Mouse (Mus musculus) lung, adult 2 months (tissue): ENCODE results near the gene Pde4d. TPM values are rescaled to one million over a fixed set of nuclear protein-coding genes. Genes with fewer than 3 reads are reported as not detected.

Experiments used
- DNase-seq: peaks from one replicate; pipeline ENCODE4 v3.0.0; 2022
- H3K4me1 ChIP-seq: fragments of 200-500 bp; 2 replicates; pipeline ENCODE4 v1.6.1; 2011; ENCODE audit warnings: low read length; ENCODE audit not compliant: control insufficient read depth, insufficient read depth
- H3K4me3 ChIP-seq: fragments of 200-500 bp; replicated peaks from 2 replicates; pipeline ENCODE3; 2011; ENCODE audit warnings: low read depth, mild to moderate bottlenecking, control low read depth, low read length; ENCODE audit errors: extremely low read depth
- CTCF ChIP-seq: fragments of 200-500 bp; IDR thresholded peaks from 2 replicates; pipeline ENCODE4 v1.5.1; 2011; ENCODE audit warnings: mild to moderate bottlenecking, low read length, control low read depth; ENCODE audit not compliant: insufficient read depth
- POLR2A ChIP-seq: fragments of 200-500 bp; IDR thresholded peaks from 2 replicates; pipeline ENCODE4 v1.6.1; 2011; ENCODE audit warnings: low read depth, mild to moderate bottlenecking, control low read depth, low read length, borderline replicate concordance; ENCODE audit errors: extremely low read depth
- WGBS: fragments of 180-500 bp; shearing (Covaris S2); methylation state at CpG from one replicate; pipeline ENCODE4 v1.1.7; 2018; 5-methylcytosine and 5-hydroxymethylcytosine counted together
- polyA plus RNA-seq: library from polyadenylated mRNA; depleted of rRNA; stranded (reverse); fragments of >200 nt; gene quantifications from 2 replicates; pipeline ENCODE4 v1.2.3, GENCODE M21; 2012

Gene Pde4d
- polyA plus RNA-seq, 1 experiment, result 20.0 TPM

- TF ChIP-seq CTCF (no peak), POLR2A (no peak)
- Histone ChIP-seq H3K4me1 (no peaks in the 10 kb centered on the region; the same call in 1 of the 2 replicates), H3K4me3 (no peak overlapping the region)
- DNase-seq, result no peak
- WGBS, result 59% methylated on average over 7 of the region's 7 CpGs
Observed at GRCm38 (mm10) chr13:109047126-109047525, 597.4 kb downstream of the Pde4d start.

DNA sequence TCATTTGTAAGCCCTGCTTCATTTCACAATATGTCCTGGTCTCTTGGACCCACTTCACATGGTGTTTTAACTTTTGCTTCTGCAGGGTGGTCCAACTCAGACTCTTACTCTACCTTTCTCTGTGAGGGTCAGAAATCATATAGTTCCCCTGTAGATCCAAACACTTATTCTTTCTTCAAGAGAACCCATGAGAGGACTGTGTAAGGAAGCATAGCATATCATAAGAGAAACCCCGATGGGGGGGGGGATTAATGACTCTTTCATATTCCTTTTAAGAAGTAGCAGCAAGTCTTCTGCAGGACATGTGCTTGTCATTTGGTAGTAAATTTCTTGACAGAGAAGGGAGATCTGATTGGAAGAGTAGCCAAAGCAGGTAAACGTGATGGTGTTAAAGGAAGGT lies 603.1 kb downstream of the Pde4d start:
- no peak for DNase-seq
- TF ChIP-seq CTCF (no peak), POLR2A (no peak)
- Histone ChIP-seq H3K4me3 (no peak overlapping the region), H3K4me1 (no peaks in the 10 kb centered on the region; the same call in 1 of the 2 replicates)
- WGBS, result 74% methylated on average over 2 of the region's 2 CpGs

DNA sequence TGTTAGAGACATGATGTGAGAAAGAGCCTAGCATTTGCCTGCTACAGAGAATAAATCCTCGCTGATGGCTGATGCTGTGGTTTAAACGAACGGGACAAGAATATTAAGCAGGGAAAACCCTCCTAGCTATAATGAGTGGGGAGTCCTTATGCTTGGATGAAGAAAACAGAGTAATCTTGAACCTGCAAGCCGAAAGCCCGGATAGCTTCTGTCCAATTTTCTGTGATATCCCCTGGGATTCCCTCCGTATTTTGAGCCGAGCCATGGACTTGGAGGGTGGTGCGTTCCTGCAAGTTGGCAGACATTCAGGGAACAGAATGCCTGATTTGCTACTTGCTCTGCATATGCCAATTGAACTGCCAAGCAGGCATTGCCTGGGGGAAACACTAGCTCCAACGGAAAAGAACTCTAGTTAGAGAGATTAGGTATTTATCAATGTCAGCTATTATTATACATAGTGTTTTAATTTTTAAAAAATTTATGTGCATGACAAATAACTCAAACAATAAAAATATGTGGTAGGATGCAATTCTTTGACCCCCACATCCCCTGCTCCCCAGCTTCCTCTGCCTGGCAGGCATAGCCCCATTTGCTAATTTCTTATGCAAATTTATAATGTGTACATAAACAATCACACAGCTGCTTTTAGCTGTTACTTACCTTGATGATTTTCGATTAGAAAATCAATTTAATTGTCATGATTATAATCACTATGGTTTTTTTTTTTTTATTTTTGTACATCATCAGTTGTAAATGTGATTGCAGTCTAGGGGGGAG lies 603.7 kb downstream of the Pde4d start:
- no peak for TF ChIP-seq POLR2A
- no peak for TF ChIP-seq CTCF
- Histone ChIP-seq H3K4me3 (no peak overlapping the region), H3K4me1 (no peaks in the 10 kb centered on the region; the same call in 1 of the 2 replicates)
- 64% methylated on average over 10 of the region's 10 CpGs for WGBS
- DNase-seq, result no peak

GRCm38 (mm10) chr13:109058045-109058444 lies 608.3 kb downstream of the Pde4d start:
- no peak for TF ChIP-seq CTCF
- TF ChIP-seq POLR2A, result no peak
- no peak for DNase-seq
- H3K4me3 ChIP-seq, result no peak overlapping the region
- 40% methylated on average over 4 of the region's 4 CpGs for WGBS
- H3K4me1 ChIP-seq, result no peaks in the 10 kb centered on the region

GRCm38 (mm10) chr13:109066581-109067159 lies 616.9 kb downstream of the Pde4d start:
- DNase-seq, result no peak
- H3K4me1 ChIP-seq, result no peaks in the 10 kb centered on the region
- no peak for TF ChIP-seq CTCF
- TF ChIP-seq POLR2A, result no peak
- 63% methylated on average over 4 of the region's 4 CpGs for WGBS
- H3K4me3 ChIP-seq, result no peak overlapping the region

DNA sequence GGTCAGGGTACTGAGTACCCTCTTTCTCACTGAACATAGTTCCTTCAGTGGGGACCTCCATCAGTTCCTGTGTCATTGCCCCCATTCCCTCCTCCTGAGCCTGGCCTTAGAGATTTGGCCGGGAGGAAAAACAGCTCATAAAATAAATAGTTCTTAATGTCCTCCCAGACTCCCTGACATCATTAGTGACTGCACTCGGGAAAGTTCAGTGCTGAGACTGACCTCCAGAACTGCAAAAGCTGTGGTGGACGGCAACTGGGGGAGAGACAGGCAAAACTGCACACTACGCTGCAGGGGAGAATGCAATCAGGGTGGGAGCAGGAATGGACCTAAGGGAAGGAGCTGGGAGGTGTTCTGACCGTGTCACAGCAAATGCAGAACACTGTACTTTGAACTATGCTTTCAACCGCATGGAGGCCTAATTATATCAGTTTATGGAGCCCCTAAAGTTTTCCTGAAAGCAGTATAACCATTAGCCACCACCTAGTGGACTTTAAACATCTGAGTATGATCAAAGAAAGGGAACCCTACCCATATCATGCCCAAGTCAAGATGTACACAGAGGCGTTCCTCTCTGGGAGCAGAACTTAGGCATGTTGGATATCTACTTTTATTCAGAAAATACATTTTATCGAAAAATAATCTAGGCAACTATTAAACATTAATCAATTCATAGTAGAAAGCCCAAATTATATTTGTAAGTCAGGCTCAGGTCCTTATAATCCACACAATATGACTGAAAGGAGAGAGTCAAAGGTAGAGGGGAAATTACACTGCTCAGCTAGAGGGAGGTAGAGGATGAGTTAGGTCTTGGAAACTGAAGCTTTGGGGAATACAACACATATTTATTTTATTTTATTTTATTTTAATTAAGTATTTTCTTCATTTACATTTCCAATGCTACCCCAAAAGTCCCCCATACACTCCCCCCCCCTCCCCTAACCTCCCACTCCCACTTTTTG lies 618.8 kb downstream of the Pde4d start:
- 70% methylated on average over 8 of the region's 8 CpGs for WGBS
- Histone ChIP-seq H3K4me1 (no peaks in the 10 kb centered on the region), H3K4me3 (no peak overlapping the region)
- no peak for TF ChIP-seq POLR2A
- no peak for TF ChIP-seq CTCF
- DNase-seq, result no peak

DNA sequence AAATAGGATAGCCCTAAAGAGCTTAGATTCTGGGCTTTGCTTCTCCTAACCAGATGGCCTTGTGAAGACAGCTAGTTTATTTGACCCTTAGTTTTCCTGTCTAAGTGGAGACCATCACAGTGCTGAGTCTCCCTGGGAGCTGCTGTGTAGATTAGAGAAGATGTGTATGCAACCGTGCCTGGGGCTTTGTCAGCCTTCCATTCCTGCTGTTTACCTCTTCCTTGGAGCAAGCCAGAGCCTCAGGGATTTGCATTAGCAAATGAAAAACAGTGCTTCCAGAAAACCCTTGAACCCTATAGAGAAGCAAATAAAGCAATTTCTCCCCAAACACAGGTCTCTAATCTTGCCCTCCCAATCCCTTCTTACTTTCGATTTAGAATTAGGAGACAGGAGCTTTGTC lies 623.6 kb downstream of the Pde4d start:
- no peak for TF ChIP-seq CTCF
- TF ChIP-seq POLR2A, result no peak
- 52% methylated on average over 2 of the region's 2 CpGs for WGBS
- H3K4me3 ChIP-seq, result no peak overlapping the region
- no peak for DNase-seq
- H3K4me1 ChIP-seq, result no peaks in the 10 kb centered on the region

DNA sequence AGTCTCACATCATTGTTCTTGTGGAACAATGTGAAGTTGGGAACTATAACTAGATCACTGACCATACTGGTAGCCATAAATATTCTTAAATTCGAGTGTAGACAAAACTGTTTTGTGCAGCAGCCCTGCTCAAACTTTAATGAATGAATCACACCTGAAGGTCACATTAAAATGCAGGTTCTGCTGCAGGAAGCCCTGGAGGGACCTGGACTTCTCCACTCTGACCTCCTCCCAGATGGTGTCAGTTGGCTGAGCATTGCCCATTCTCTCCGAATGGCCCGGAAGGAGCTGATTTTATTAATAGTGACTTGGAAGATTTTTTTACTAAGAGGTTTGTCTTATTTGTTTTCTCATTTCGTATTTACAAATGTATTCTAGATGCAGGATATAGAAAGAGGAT lies 624.3 kb downstream of the Pde4d start:
- DNase-seq, result no peak
- Histone ChIP-seq H3K4me1 (no peaks in the 10 kb centered on the region), H3K4me3 (no peak overlapping the region)
- TF ChIP-seq POLR2A (no peak), CTCF (no peak)
- 66% methylated on average over 4 of the region's 4 CpGs for WGBS

DNA sequence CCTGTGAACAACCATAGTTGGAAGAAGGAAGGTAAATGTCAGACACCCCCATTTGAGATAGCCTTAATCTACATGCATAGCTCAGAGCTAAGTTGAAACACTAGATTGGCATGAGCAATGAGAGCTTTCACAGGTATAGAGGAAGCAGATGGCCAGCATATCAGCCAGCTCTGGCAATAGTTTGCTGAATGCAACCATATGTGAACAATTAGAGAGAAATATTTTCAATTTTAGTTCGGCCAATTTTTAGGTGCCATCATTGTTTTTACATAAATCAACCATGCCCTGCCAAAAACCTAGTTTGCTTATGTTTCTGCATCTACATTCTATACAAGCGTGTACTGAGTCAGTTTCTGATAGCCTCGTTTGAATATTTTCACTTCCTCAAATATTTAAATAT lies 642.9 kb downstream of the Pde4d start:
- TF ChIP-seq POLR2A, result no peak
- TF ChIP-seq CTCF, result no peak
- no peak for DNase-seq
- Histone ChIP-seq H3K4me1 (no peaks in the 10 kb centered on the region), H3K4me3 (no peak overlapping the region)
- WGBS, result 74% methylated on average over 3 of the region's 3 CpGs
